Mouse (Mus musculus) skeletal muscle tissue, postnatal 0 days (tissue): ENCODE results near the gene Vmn2r112. TPM values are rescaled to one million over a fixed set of nuclear protein-coding genes. Genes with fewer than 3 reads are reported as not detected.

ENCODE experiments used
- polyA plus RNA-seq: library from polyadenylated mRNA; unstranded; fragments of >200 nt; fragmentation: Nextera tagmentation; extraction: Ambion mirVana; gene quantifications from 2 replicates; pipeline ENCODE4 v1.2.1, GENCODE M21; 2015

The Vmn2r112 gene
- not detected in 2 replicates for polyA plus RNA-seq

DNA sequence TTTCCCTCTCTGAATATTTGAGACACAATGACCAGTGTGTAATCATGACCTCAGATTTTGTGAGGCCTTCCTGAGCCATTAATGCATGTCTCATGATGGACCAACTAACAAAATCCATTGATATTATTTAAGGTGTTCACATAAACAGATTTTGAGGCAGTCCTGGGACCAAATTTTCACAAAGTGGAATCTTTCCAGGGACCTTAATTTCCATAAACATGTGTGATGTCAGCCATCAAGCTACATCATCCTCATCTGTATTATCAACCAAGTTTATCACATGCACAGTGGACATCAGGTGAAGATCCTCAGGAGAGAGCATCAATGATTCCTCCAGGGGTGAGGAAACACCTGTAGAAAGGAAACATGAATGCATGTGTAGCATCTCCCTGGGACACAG lies at the start of gene Vmn2r112:
Gene Vmn2r112, plus strand, starts transcription at position 301 of the 400 bp plus-strand sequence.

DNA sequence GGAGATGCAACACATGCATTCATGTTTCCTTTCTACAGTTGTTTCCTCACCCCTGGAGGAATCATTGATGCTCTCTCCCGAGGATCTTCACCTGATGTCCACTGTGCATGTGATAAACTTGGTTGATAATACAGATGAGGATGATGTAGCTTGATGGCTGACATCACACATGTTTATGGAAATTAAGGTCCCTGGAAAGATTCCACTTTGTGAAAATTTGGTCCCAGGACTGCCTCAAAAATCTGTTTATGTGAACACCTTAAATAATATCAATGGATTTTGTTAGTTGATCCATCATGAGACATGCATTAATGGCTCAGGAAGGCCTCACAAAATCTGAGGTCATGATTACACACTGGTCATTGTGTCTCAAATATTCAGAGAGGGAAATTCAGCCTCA lies 27.4 kb upstream of the Vmn2r112 start, which contains the start of gene Vmn2r111:
Gene Vmn2r111, minus strand, starts transcription at position 101 of the 400 bp plus-strand sequence.

Other genes starting within 250 kb of the Vmn2r112 start
- 6.8 TPM in 2 replicates for gene Zfp944, start 239.6 kb upstream of the Vmn2r112 start, polyA plus RNA-seq
- 6.6 and 7.4 TPM in 2 replicates for gene Zfp758, start 239.5 kb upstream of the Vmn2r112 start, polyA plus RNA-seq
- 4.7 and 4.8 TPM in 2 replicates for gene Zfp946, start 176.7 kb upstream of the Vmn2r112 start, polyA plus RNA-seq
- not detected in 2 replicates for gene Vmn2r111, start 27.5 kb upstream of the Vmn2r112 start, polyA plus RNA-seq